Mouse (Mus musculus) activated CD4-positive, CD25-positive, alpha-beta regulatory T cell, adult 4 months (primary cell): ENCODE data around the gene Fam131b. TPM values are rescaled to one million over a fixed set of nuclear protein-coding genes. Genes with fewer than 3 reads are reported as not detected.
A peak's percentile ranks its signal among the peaks of the same experiment; 100 is the strongest.

ENCODE experiments used
- ATAC-seq: one replicate; pipeline ENCODE4 v1.8.0; 2017
- polyA plus RNA-seq, 2 experiments: library from polyadenylated mRNA; unstranded; fragments of 100-300 nt; shearing (Covaris generic); gene quantifications; one replicate each; pipeline ENCODE4 v1.2.1; 2017

Fam131b gene
- polyA plus RNA-seq, 2 experiments from 2014 or later = not detected

- ATAC-seq = no peak
These were observed 31.6 kb upstream of the Fam131b start for GRCm38 (mm10) chr6:42355794-42356600.

- no peak for ATAC-seq
These were observed 30.9 kb upstream of the Fam131b start for GRCm38 (mm10) chr6:42355366-42355765.

GRCm38 (mm10) chr6:42354076-42355019 lies 29.9 kb upstream of the Fam131b start:
- no peak for ATAC-seq

- no peak for ATAC-seq
These were observed 28.7 kb upstream of the Fam131b start for GRCm38 (mm10) chr6:42353180-42353579.

DNA sequence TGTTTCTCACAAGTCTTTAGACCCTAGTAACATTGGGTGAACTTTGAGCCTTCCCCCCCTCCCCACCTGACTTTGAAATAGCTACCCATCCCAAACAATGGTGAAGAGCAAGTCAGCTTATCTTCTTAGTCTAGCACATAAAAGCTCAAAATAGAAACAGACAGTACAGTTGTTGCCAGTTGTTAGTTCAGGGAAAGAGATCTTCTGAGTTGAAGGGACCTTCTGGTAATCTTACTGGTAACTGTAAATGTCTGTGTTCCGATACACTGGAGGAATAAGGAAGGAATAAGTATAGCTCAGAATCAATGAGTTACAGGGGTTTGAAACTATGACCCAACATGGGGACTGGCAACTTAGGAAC lies 28.0 kb upstream of the Fam131b start:
- no peak for ATAC-seq

DNA sequence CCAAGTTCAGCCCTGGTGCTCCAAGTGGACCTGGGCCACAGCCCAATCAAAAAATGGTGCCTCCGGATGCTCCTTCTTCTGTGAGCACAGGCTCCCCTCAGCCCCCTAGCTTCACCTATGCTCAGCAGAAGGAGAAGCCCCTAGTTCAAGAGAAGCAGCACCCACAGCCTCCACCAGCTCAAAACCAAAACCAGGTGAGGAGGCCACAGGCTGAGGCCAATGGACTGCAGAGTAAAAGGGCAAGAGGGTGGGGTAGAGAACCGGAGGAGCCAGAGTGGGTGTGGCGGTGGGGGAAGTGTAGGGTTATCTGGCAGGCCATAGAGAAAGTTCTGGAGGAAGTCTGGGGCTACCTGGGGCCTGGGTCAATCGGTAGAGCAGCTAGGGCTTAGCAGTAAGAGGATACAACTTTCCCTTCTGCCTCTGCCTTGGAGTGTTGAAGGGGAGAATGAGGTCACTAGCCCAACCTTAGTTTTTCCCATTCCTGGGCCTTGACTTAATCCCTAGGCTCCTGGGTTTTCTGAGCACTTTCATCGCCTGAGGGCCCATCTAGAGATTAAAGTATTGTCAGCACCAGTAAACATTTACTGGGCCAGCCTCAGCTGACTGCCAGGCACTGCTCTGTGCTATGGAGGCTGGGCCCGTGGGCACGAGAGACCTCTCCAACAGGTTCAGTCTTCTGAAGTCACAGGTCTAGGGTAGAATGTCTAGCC lies 27.5 kb upstream of the Fam131b start:
- ATAC-seq = no peak

- no peak for ATAC-seq
These were observed 26.7 kb upstream of the Fam131b start for GRCm38 (mm10) chr6:42350968-42351775.

- ATAC-seq = no peak
These were observed 25.9 kb upstream of the Fam131b start for GRCm38 (mm10) chr6:42350021-42350967.

- peak; percentile 74 for ATAC-seq
These were observed 25.1 kb upstream of the Fam131b start, which contains the start of gene Zyx for GRCm38 (mm10) chr6:42349426-42350020. Gene Zyx (plus strand): TSS chr6:42349630.

GRCm38 (mm10) chr6:42349006-42349425 lies 24.6 kb upstream of the Fam131b start:
- peak; percentile 60 for ATAC-seq

DNA sequence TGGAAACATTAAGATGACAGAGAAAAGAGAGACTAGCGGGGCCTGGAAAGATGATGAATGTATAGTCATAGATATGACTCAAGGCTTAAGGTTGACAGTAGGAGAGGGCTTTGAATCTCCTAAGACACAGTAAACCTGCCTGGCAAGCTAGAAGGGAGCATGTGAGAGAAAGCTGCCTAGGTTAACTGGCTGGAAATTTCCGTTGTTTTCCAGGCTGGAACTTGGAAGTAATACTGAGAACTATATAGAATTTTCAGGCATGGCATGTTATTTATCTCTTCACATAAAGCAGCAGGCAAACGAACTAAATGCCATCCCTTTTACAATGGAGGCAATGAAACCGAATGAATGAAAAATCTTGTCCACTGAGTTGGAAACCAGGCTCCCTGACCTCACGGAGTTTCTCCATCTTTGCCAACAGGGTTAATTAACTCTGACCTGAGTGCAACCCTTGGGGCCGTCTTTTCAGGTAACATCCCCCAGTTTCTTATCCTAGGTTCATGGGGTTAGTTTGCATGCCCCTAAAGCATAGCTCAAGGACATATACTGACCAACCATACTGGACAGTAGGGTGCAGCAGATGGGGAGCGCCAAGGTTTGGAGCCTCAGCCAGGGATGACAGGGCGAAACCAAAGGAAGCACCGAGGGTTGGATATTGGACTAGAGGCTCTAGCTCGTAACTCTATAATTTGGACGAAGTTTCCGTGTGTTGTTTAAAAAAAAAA lies 24.0 kb upstream of the Fam131b start:
- ATAC-seq = no peak

GRCm38 (mm10) chr6:42344255-42344654 lies 19.8 kb upstream of the Fam131b start:
- no peak for ATAC-seq

DNA sequence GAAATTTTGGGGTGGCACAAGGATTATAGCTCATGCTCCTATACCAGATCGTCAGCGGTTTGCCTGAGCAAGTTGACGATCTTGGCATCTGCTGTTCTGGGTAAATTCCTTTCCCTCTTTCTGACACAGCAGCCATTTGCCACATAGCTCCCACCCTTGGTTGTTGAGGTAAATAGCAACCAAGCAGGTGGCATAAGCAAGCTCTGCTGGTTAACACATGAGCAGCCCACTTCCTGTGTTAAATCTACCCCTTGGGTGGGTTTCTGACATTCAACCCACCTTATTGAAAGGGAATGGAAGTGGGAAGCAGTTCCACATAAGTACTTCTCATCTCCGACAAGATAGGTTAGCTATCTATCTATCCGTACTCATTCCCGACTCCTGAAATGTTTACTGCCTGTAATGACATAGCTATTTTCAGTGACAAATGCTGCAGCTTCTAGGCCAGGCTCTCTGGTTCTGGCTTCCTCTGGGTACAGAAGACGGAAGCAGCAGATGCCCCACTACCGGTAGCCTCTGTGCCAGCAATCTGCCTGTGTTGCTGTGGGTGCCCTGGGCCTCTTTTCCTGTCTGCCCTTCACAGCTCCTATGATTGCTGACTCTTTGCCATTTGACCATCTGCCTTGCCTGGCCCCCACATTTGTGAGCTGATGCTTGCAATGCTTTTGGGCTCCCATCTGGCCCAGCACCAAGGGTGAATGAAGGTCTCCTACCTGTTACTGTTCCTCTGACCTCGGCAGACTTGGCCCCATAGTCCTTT lies 19.1 kb upstream of the Fam131b start:
- peak; percentile 80 for ATAC-seq

GRCm38 (mm10) chr6:42342171-42342570 lies 17.7 kb upstream of the Fam131b start:
- ATAC-seq = no peak

DNA sequence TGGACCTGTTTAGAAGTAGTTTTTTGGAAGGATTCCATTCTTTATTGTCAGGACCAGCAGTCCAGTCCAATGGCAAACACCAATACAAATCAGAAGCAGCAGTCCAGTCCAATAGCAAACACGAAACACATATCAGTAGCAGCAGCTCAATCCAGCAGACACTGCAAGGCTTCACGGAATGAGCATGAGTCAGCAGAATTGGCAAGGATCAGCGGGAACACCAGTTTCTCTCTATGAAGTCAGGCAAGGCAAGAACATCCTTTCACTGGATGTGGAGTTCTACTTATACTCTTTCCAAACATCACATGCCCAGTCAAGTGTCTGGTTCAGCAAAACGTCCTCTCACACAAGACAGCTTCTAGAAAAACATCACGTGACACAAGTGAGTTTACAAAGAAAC lies 15.5 kb upstream of the Fam131b start:
- no peak for ATAC-seq

DNA sequence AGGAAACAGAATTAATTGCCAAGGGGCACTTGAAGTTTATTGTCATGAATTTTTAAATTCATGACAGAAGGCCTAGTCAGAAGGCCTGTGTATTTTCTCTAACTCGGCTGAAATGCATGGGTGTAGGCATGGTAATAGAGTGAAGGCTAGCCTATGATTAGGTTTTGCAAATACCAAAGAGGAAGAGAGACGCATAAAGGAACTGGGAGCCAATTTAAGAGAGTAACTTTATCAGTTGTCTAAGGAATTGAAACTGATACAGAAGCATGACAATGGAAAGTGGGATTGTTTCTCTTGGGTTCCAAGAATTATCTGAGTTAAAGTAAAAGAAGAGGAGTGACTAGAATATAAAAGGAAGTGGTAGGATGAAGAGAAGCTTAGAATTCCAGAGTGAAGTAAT lies 14.7 kb upstream of the Fam131b start:
- ATAC-seq = no peak

DNA sequence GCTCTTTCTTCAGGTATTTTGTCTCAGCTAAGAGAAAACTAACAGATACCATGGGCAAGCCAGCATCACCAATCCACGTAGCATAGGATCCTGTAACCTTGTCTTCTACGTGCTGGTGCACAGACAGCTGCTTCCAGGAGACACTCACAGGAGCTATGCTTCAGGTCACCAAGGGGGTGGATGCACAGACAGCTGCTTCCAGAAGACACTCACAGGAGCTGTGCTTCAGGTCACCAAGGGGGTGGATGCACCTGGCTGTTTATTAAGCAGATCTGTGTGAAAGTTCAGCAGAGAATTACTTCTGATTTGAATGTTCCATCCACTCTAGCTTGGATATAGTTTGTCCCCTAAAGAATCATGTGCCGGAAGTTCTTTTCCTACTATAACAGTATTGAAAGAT lies 6.5 kb upstream of the Fam131b start:
- ATAC-seq = no peak

- no peak for ATAC-seq
These were observed 5.8 kb upstream of the Fam131b start for GRCm38 (mm10) chr6:42330216-42330615.

DNA sequence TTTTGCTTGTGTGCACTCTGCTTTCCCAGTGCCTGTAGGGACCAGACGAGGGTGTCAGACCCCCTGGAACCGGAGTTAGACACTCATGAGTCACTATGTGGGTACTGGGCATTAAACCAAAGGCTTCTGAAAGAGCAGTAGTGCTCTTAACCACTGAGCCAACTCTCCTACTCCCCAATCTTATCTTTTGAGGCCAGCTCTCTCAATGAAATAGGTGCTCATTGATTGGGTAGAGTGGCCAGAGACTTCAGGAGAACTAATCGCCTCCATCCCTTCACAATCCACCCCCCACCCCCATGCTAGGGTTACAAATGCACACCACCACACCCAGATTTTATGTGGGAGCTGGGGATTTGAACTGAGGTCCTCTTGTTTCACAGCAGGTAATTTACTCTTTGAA lies 4.3 kb upstream of the Fam131b start:
- no peak for ATAC-seq
